Mouse (Mus musculus): Measurements from ENCODE around the gene Tgfbr3.

The Tgfbr3 gene

GRCm38 (mm10) chr5:107217139-107217538 lies 72.3 kb downstream of the Tgfbr3 start:
- in situ Hi-C loops (cut with MboI, MseI), result no loop called here

- in situ Hi-C loops (cut with MboI, MseI), result no loop called here
Observed at GRCm38 (mm10) chr5:107213373-107214132, 75.9 kb downstream of the Tgfbr3 start.

- in situ Hi-C loops (cut with MboI, MseI), result no loop called here
Observed at GRCm38 (mm10) chr5:107211830-107212370, 77.5 kb downstream of the Tgfbr3 start.

- in situ Hi-C loops (cut with MboI, MseI), result no loop called here
Observed at GRCm38 (mm10) chr5:107210040-107210439, 79.4 kb downstream of the Tgfbr3 start.

GRCm38 (mm10) chr5:107207911-107208310 lies 81.5 kb downstream of the Tgfbr3 start:
- in situ Hi-C loops (cut with MboI, MseI), result no loop called here

- in situ Hi-C loops (cut with MboI, MseI), result no loop called here
Observed at GRCm38 (mm10) chr5:107204306-107204705, 85.1 kb downstream of the Tgfbr3 start.

GRCm38 (mm10) chr5:107202801-107203559 lies 86.4 kb downstream of the Tgfbr3 start:
- in situ Hi-C loops (cut with MboI, MseI), result no loop called here

DNA sequence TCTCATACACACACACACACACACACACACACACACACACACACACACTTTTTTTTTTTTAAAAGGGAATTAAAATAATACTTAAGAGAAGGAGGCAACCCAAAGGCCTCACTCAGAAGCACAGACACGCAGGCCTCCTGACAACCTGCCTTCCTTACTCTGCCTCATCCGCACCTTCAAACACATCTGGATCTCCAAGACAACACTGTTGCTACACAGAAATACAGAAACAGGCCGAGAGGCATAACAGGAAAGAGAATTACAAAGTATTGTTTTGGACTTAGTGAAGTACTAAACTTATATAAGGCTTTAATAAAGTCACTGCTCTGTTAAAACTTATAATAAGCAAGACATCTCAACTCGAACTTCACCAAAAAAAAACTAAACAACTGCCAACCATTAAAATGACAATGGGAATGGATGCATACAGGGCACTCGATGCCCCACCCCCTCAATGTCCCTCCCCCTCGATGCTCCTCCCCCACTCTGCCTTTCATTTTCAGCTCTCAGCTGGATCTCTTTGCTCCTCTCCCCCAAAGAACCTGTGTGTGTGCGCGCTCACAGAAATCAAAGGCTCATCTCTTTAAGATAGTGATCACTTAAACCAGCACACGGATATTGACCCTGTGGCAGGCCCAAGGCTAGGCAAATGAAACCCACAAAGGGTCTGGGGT lies 87.8 kb downstream of the Tgfbr3 start:
- in situ Hi-C loops (cut with MboI, MseI), result no loop called here

DNA sequence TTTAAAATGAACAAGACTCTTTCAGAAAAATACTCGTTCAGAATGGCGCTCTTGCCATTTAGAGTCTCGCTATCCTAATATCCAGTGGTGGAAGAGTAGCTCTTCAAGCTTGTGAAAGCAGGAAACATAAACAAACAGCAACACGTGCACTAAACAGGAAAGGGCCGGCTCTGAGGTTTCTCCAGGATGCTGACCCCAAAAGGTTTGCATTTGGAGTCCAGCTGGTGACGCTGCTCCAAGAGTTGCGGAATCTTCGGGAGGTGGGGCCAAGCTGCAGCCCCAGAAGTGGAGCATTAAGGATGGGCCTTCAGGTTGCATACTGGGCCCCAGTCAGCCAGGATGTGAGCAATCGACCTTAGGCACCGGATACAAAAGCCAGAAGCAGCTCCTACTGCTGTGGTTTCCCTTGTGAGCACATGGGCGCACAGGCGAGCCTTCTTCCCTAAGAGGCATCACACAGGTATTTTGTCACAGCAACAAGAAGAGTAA lies 88.5 kb downstream of the Tgfbr3 start:
- in situ Hi-C loops (cut with MboI, MseI), result no loop called here

DNA sequence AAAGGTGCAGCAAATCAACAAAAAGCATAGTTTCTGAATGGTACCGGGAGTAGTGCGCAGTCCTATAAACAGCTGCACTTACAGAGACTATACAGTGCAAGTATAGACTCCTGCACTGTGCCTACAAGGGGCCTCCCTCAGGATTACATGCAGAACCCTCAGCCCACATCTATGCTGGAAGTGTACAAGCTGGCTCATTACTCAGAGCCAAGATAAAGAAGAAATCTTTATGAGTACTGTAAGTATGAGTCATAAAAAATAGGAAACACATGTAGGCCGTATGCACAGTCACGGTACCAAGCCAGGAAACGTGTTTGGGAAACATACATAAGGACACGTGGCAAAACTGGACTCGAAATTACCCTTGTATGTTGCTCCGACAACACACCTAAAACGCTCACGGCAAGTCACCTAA lies 89.2 kb downstream of the Tgfbr3 start:
- in situ Hi-C loops (cut with MboI, MseI), result no loop called here

GRCm38 (mm10) chr5:107195751-107196395 lies 93.6 kb downstream of the Tgfbr3 start:
- in situ Hi-C loops (cut with MboI, MseI), result no loop called here

GRCm38 (mm10) chr5:107193160-107193559 lies 96.3 kb downstream of the Tgfbr3 start:
- in situ Hi-C loops (cut with MboI, MseI), result no loop called here

GRCm38 (mm10) chr5:107192372-107192771 lies 97.1 kb downstream of the Tgfbr3 start:
- in situ Hi-C loops (cut with MboI, MseI), result no loop called here

- in situ Hi-C loops (cut with MboI, MseI), result no loop called here
Observed at GRCm38 (mm10) chr5:107188551-107188950, 100.9 kb downstream of the Tgfbr3 start.

GRCm38 (mm10) chr5:107186206-107186605 lies 103.2 kb downstream of the Tgfbr3 start:
- in situ Hi-C loops (cut with MboI, MseI), result no loop called here

DNA sequence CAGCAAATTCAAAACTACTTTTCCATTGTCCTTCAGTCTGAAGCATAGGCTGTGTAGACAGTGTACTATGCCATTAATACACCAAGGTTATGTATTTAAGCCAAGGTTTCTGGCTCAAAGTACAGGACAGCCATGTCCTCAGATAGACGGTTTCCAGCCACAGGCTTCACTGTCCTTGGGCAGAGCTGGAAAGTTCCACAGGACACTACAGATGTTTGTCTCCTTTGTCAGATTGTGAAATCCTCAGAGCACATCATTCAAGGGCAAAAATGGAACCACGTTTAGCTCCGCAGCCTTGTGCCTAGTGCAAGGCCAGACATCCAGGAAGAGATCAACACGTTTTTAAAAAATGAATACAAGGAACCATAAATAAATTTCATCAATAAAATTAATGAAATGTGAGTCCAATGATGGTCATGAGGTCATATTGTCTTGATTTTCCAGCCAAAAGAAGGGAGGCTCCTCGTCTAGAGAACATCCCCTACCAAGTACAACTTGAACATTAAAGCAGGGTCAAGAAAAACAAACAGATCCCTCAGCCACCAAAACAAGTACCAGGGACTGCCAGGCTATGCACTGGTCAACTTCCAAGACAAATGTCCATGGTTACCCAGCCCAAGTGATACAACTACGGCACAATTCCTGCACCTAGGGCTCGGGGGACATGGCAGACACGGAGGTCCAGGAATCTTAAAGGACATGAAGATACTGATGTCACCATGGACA lies 105.1 kb downstream of the Tgfbr3 start:
- in situ Hi-C loops (cut with MboI, MseI), result no loop called here

DNA sequence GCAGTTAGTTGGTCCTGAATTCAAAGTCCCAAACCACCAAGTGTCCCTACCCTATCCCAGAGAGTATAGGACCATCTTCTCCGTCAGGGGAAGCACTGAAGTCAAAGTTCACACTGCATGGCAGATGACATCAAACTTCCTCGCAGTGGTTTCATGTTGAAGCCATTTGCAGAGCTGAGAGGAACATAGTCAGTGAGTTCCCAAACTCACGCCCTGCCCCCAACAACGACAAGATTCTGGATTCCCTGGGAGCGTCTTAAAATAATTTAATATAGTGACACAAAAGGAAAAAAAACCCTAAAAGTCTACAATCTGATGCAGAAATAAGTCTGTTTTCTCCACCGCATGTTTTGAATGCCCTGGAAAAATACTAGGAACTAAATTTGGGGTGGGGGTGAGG lies 105.9 kb downstream of the Tgfbr3 start:
- in situ Hi-C loops (cut with MboI, MseI), result no loop called here

DNA sequence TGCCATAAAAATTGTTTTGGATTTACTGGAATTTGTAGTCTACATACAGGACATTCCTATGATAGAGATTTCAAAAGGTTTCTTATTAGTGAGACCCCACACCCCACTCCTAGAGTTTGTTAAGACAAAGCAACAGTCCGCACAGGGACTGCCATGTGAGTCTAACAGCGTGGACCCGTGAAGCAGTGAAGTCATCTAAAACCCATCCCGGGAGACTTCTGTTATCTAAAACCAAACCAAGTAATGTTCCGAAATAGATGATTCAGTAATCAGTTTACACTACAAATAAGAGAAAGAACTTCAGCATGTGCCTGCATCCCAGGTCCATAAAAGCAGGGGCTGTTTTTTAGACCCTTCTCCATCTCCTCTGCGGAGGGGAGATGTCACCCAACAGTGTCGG lies 106.7 kb downstream of the Tgfbr3 start:
- in situ Hi-C loops (cut with MboI, MseI), result no loop called here

- in situ Hi-C loops (cut with MboI, MseI), result no loop called here
Observed at GRCm38 (mm10) chr5:107181820-107182219, 107.6 kb downstream of the Tgfbr3 start.

- in situ Hi-C loops (cut with MboI, MseI), result no loop called here
Observed at GRCm38 (mm10) chr5:107179194-107179593, 110.2 kb downstream of the Tgfbr3 start.

- in situ Hi-C loops (cut with MboI, MseI), result no loop called here
Observed at GRCm38 (mm10) chr5:107177791-107178190, 111.6 kb downstream of the Tgfbr3 start.

Data from T-helper 2 cell (primary cell).